Mouse (Mus musculus) brain, embryonic 14.5 days (tissue): ENCODE data around the gene Olfr2.

Source experiments
- CTCF ChIP-seq: fragments of 200-500 bp; IDR thresholded peaks from 2 replicates; pipeline ENCODE4 v1.5.1; 2012; ENCODE audit warnings: inconsistent platforms, mild to moderate bottlenecking, moderate library complexity, borderline replicate concordance; ENCODE audit not compliant: insufficient read depth, insufficient read length; ENCODE audit errors: extremely low read depth
- POLR2A ChIP-seq: fragments of 200-500 bp; IDR thresholded peaks from 2 replicates; pipeline ENCODE4 v1.6.1; 2012; ENCODE audit warnings: mild to moderate bottlenecking, inconsistent platforms, borderline replicate concordance; ENCODE audit not compliant: poor library complexity, insufficient read depth, insufficient read length, severe bottlenecking; ENCODE audit errors: extremely low read depth

DNA sequence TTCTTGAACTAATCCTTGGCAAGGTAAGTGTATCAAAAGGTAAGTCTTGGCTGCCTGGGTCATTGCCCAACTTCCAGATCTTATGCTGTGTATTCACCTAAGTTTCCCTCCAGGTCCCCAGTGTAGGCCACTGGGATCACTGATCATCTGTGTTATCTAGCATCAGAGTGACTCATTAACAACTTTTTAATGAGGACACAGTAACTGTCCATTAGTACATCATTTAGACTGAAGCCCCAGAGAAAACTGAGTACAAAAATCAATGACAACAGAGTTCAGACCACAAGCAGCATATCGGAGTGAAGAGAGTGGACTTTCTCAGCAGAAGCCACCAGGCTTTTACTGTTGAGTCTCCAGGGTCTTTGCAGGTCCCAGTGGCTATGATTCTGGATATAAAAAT lies 25.0 kb upstream of the Olfr2 start, which contains the start of gene Olfr713:
- TF ChIP-seq POLR2A: no peak
- TF ChIP-seq CTCF: no peak
